Mouse (Mus musculus): ENCODE data around the gene Crlf3. TPM values are rescaled to one million over a fixed set of nuclear protein-coding genes. Genes with fewer than 3 reads are reported as not detected.

Gene Crlf3
- 17.5 and 17.7 TPM in 2 replicates for polyA plus RNA-seq (2012; rRNA removed)

DNA sequence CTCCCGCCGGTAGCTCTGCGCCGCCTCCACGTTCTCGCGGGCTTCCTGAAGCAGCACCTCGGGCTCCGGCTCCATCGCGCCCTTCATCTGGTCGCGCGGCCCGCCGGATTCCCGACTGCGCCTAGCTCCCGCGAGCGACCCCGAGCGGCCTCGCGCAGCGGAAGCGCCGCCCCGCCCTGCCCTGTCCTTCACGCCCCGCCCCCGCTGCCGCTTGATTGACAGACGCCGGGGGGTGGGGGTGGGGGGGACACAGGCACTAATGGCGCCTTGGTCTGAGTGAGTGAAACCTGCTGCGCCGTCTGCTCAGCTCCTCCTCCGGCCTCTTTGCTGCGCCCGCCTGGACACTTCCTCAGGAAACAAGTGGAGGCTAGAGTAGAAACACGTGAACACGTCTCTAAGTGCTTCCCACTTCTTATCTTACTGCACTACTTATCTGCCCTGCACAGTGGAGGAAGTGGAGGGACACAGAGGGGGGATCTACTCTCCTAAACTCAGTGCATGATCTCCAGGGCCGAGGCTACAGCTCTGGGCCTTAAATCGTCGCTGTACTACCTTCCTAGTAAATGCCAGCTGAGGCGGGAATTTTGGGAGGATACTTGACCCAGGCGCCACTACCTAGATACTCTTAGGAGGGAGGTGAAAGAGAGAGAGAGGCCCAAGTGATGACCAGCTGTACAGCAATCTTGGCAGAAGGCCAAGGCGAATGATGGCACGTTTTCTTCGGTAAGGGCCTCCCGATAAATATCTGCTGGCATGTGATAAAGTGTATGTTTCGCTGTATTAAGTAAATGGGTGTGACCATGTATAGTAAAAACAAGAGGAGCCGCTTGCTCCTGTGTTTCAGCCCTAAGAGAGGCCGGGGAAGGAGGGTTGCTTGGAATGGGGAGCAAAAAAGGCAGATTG, at the start of gene Crlf3:
Crlf3 (minus strand) TSS at position 166 of the 903 bp plus-strand sequence.
- peak; percentile 81 for DNase-seq (ENCODE audit: low spot score)

- no peak for DNase-seq (ENCODE audit: low spot score)
Measured at GRCm38 (mm10) chr11:80116411-80116810, 35.6 kb upstream of the Crlf3 start.

GRCm38 (mm10) chr11:80104407-80104806, 23.6 kb upstream of the Crlf3 start:
- DNase-seq (ENCODE audit: low spot score), result no peak

DNA sequence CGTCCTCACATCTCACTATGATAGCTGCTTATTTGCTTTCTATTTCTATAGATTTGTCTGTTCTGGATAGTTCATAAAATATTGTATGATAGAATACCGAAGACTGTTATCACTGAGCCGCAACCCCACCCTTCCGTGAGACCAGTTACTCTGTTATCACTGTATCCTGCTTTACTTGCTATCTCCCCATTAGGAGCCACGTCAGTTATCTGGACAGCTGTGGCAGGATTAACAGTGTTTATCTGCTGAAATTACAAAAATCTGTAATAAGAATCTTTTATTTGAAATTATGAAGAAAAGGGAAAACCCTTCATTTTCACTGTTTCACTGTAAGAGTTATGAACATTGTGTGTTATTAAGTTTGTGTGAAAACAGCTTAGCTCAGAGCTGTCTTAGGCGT, 20.5 kb upstream of the Crlf3 start:
- no peak for DNase-seq (ENCODE audit: low spot score)

- no peak for DNase-seq (ENCODE audit: low spot score)
Measured at GRCm38 (mm10) chr11:80098444-80099056, 17.8 kb upstream of the Crlf3 start.

DNA sequence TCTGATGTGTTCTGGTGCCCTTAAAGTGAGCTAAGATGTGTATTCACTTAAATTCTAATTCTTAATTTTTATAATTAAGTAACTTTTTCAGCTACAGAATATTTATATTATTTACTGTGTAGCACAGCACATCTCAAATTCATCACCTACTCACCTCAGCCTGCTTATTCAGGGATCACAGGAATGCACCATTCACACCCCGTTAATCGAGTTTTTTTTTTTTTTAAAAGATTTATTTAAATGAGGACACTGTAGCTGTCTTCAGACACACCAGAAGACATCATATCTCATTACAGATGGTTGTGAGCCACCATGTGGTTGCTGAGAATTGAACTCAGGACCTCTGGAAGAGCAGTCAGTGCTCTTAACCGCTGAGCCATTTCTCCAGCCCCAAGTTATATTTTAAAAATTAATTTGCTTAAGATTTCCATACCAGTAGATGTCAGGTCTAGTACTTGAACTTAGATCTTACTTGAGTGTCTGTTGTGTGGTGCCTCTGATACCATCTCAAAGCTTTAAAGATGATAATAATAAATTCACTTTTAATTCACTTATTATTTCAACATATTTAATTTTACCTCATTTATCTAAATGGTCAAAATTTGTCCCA, 9.9 kb upstream of the Crlf3 start:
- no peak for DNase-seq (ENCODE audit: low spot score)

GRCm38 (mm10) chr11:80089817-80090214, 9.0 kb upstream of the Crlf3 start:
- no peak for DNase-seq (ENCODE audit: low spot score)

DNA sequence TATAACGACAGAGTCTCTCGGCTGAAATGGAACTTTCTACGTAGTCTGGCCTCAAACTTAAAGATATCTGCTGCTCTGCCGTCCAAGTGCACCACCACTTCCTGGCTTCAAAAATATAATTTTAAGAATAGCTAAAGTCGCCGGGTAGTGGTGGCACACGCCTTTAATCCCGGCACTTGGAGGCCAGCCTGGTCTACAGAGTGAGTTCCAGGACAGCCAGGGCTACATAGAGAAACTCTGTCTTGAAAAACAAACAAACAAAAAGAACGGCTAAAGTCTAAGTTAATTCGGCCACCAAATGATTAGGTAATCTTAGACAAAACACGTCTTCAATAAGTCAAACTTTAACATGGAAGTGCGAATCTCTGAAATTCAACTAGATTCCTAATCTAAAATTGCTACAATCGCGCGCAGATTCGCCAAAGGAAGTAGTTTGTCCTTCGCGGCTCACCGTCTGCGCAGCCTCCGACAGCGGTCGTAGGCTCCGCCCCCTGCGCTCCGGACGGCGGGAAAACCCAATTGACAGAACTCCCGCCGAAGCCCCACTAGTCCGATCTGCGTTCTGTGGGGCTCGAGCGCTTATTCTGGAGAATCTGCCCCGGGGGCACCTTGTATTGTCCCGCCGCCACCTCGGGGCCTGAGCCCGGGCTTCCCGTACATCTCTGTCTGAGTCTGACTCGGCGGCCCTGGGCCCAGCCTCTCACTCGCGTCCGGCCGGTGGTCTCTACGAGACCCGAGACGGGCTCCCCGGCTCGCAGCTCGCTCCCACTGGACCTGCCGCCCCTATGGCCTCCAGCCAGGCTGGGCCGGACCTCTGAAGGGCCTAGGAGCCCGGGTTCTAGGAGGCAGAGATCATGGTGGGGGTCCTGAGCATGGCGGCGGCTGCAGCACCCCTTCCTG, 8.4 kb upstream of the Crlf3 start, which contains the start of gene Atad5:
Atad5 (plus strand) TSS at position 484 of the 900 bp plus-strand sequence.
- DNase-seq (ENCODE audit: low spot score), result peak; percentile 75

- peak; percentile 43 for DNase-seq (ENCODE audit: low spot score)
Measured at GRCm38 (mm10) chr11:80086844-80087243, 6.1 kb upstream of the Crlf3 start.

- no peak for DNase-seq (ENCODE audit: low spot score)
Measured at GRCm38 (mm10) chr11:80085356-80086055, 4.7 kb upstream of the Crlf3 start.

DNA sequence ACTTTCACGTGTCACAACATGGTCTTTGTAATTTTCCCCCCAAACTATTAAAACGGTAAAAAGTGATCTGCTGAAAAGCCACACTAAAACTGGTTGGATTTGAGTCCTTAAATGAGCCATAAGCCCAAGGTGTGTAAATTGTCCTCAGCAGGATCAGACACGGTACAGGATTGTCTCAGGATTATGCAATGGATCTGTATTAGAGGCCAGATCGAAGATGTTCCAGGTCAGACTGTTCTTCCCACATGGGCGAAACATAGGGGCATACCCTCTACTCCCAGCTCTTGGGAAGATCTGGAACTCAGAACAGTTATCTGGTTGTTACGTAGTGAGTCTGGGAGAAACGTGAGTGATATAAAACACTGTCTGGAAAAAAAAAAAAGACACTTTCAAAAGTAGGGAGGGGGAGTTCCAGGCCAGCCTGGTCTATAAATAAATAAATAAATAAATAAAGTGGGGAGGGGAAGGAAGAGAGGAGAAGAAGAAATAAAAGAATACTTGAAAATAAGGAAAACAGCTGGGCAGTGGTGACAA, 1.1 kb upstream of the Crlf3 start:
- DNase-seq (ENCODE audit: low spot score), result no peak

DNA sequence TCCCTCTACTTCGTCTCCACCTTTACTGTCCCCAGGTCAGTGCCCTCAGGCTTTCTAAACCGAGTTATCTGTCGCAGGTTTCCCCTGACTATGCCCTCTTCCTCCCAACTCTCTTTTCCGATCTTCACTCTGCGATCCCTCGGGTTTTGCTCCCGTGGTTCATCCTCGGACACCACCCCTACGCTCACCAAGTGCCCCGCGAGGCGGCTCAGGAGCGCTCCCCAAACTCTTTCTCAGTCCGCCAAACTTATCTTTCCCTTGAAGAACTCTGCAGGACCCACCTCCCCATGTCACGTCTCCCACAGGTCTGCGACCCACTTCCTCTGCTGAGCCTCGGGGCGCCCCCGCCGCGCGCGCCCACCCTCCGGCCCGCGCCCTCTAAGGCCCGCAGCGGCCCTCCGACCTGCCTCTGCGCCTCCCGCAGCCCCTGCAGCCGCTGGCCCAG, 388 bp downstream of the Crlf3 start:
- DNase-seq (ENCODE audit: low spot score), result no peak

- no peak for DNase-seq (ENCODE audit: low spot score)
Measured at GRCm38 (mm10) chr11:80079751-80080150, 1.0 kb downstream of the Crlf3 start.

- no peak for DNase-seq (ENCODE audit: low spot score)
Measured at GRCm38 (mm10) chr11:80078831-80079230, 2.0 kb downstream of the Crlf3 start.

GRCm38 (mm10) chr11:80077784-80078545, 2.8 kb downstream of the Crlf3 start:
- no peak for DNase-seq (ENCODE audit: low spot score)

DNA sequence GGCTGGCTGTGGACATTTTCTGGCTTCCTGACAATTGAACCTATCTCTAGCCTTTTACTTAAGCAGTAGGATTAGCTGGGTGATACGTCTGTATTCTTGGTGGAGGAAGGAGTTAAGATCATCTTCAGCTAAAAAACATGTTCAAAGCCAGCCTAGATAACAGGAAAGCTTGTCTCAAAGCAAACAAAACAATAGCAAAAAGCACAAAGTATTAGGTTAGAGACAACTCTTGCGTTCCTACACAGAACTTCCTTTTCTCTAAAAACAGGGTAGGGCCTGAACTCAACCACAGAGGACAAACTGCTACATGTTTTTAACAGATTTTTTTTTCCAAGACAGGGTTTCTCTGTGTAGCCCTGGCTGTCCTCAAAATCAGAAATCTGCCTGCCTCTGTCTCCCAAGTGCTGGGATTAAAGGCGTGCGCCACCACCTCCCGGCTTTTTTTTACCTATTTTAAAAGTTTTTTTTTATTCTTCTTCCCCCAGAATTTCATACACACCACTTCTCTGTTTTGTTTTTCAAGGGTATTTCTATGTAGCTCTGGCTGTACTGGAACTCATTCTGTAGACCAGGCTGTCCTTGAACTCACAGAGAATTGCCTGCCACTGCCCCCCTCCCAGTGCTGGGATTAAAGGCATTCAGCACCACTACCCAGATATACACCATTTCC, 5.0 kb downstream of the Crlf3 start:
- no peak for DNase-seq (ENCODE audit: low spot score)

GRCm38 (mm10) chr11:80072365-80072764, 8.4 kb downstream of the Crlf3 start:
- DNase-seq (ENCODE audit: low spot score), result no peak

DNA sequence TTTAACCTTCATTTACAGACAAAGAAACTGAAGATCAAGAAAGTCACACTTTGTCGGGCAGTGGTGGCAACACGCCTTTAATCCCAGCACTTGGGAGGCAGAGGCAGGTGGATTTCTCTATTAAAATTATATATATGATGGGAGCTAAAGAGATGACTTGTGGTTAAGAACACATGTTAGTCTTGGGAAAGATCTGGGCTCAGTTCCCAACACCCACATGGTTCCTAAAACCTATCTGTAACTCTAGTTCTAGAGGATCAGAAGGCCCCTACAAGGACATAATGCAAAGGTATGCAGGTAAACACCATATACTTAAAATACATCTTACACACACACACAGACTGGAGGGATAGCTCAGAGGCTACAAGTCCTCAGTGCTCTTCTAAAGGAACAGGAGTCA, 9.8 kb downstream of the Crlf3 start:
- no peak for DNase-seq (ENCODE audit: low spot score)

DNA sequence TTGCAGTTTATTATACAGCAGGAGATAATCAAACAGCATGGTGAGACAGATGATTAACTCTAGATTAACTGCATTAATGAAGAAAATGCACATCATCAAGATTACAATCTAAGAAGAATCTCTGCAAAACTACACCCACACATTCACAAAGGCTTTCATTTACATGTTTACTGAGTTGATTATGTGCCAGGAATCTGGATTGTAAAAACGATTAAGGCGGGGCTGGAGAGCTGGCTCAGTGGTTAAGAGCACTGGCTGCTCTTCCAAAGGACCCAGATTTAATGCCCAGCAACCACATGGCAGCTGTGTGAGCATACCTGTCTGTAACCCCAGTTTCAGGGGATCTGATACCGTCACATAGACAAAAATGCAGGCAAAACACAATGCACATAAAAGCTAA, 11.0 kb downstream of the Crlf3 start:
- no peak for DNase-seq (ENCODE audit: low spot score)
